In the genomic region with DNA sequence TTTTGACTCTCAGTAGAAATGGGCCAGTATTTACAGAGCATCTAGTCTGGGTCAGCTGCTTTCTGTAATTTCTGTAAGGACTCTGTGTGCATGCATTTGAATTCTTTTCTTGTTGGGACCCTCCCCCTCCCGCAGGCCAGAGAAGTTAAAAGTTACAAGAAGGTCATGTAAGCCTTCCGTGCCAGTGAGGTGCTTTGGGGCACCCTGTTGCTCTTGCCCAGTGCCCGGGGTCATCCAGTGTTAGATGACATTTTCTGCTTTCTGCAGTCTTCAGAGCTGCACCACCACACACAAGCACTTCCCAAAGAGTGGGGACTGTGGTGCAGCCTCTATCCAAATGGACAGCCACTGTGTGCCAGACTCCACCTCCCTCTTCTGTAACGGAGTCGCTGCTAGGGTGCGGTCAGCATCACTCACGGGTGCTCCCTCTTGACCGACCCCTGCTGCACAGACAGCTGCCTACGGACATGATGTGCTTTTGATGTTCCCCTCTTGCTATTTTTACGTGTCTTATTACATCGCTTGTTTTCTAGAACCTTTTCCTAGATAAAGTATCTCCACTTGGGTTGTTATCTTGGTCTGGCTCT, we compare ENCODE assay signal across 23 mouse cellular contexts. TPM values are rescaled to one million over a fixed set of nuclear protein-coding genes. Genes with fewer than 3 reads are reported as not detected.
DNase-seq lines count a peak whose midpoint lies in the region; ATAC-seq lines count a peak whose summit lies in the region.
"Had no signal": no experiment of that assay in that cellular context is flagged by ENCODE, and none has a peak within 500 bp of the region (broad histone marks: within the 10 kb centered on the region; RNA-seq: fewer than 3 reads in every experiment).

No protein-coding gene starts in this region.

- H3K36me3 ChIP-seq in heart, embryonic 12.5 days: peaks cover 62% of the 10 kb centered on the region
- H3K36me3 ChIP-seq in kidney, embryonic 15.5 days: peaks cover 80% of the 10 kb centered on the region
- H3K36me3 ChIP-seq in embryonic facial prominence, embryonic 10.5 days (replicated peaks): peaks cover 62% of the 10 kb centered on the region

- DNase-seq in heart, postnatal 10 days: no peak
- DNase-seq in kidney, postnatal 4 days: no peak
- DNase-seq in ES-CJ7 (ENCODE audit: low read depth, low spot score): peak; percentile 19
- DNase-seq in embryonic facial prominence, embryonic 10.5 days (ENCODE audit: low spot score): peak; percentile 32
- DNase-seq in frontal cortex, adult 2 months (ENCODE audit: extremely low spot score in 1 of 2, low spot score in 1 of 2): no peak
- DNase-seq: adrenal gland, postnatal 10 days; cerebellum, adult 9-10 months; gastrocnemius, postnatal 36 days; left cerebral cortex, postnatal 4 days; liver; lung, postnatal 10 days; right cerebral cortex, postnatal 25 days; thymus, adult 18-20 months; thymus, postnatal 4 days had no signal

- 32% methylated on average over 11 of the region's 11 CpGs for WGBS in heart, embryonic 12.5 days
- 71% methylated on average over 11 of the region's 11 CpGs for WGBS in kidney, embryonic 15.5 days
- WGBS in embryonic facial prominence, embryonic 10.5 days: 52% methylated on average over 11 of the region's 11 CpGs

- no peaks in the 10 kb centered on the region for H3K27me3 ChIP-seq in heart, embryonic 12.5 days (replicated peaks)
- H3K27me3 ChIP-seq in kidney, embryonic 15.5 days: no peaks in the 10 kb centered on the region
- no peaks in the 10 kb centered on the region for H3K27me3 ChIP-seq in embryonic facial prominence, embryonic 10.5 days (replicated peaks; ENCODE audit: low read depth, poor library complexity, severe bottlenecking)
- H3K27me3 ChIP-seq: CH12.LX; embryonic facial prominence, embryonic 12.5 days; forebrain, embryonic 15.5 days; hindbrain, embryonic 12.5 days; stomach, embryonic 15.5 days had no signal

- peak overlapping the region; percentile 25; the same call in 1 of the 2 replicates for H3K4me2 ChIP-seq in heart, embryonic 12.5 days
- H3K4me2 ChIP-seq in kidney, embryonic 15.5 days: no peak overlapping the region
- H3K4me2 ChIP-seq: embryonic facial prominence, embryonic 12.5 days; forebrain, embryonic 15.5 days; hindbrain, embryonic 12.5 days; stomach, embryonic 15.5 days had no signal

- H3K9ac ChIP-seq in heart, embryonic 12.5 days: no peak overlapping the region
- no peak overlapping the region for H3K9ac ChIP-seq in kidney, embryonic 15.5 days
- H3K9ac ChIP-seq: embryonic facial prominence, embryonic 12.5 days; forebrain, embryonic 15.5 days; hindbrain, embryonic 12.5 days; stomach, embryonic 15.5 days had no signal

- H3K4me1 ChIP-seq in heart, embryonic 12.5 days (replicated peaks): peaks cover 15% of the 10 kb centered on the region
- H3K4me1 ChIP-seq in kidney, embryonic 15.5 days: peaks cover 9% of the 10 kb centered on the region
- H3K4me1 ChIP-seq in embryonic facial prominence, embryonic 10.5 days: peaks cover 16% of the 10 kb centered on the region
- H3K4me1 ChIP-seq: embryonic facial prominence, embryonic 12.5 days; forebrain, embryonic 15.5 days; hindbrain, embryonic 12.5 days had no signal

- ATAC-seq in heart, embryonic 12.5 days (ENCODE audit: insufficient number of reproducible peaks, low FRiP score): no peak
- no peak for ATAC-seq in kidney, embryonic 15.5 days (replicated peaks; ENCODE audit: low FRiP score)
- ATAC-seq: activated CD4-positive, CD25-positive, alpha-beta regulatory T cell, adult 4 months; forebrain, embryonic 15.5 days; inflammation-experienced regulatory T-cells, adult 6 months had no signal

- intact Hi-C loops in heart, postnatal 10 days (cut with DNase I): no loop called here

- H3K9me3 ChIP-seq in heart, embryonic 12.5 days (replicated peaks): no peaks in the 10 kb centered on the region
- H3K9me3 ChIP-seq in kidney, embryonic 15.5 days (replicated peaks): no peaks in the 10 kb centered on the region
- H3K9me3 ChIP-seq in embryonic facial prominence, embryonic 10.5 days: no peaks in the 10 kb centered on the region
- H3K9me3 ChIP-seq: embryonic facial prominence, embryonic 12.5 days; forebrain, embryonic 15.5 days; hindbrain, embryonic 12.5 days; stomach, embryonic 15.5 days had no signal

- peak overlapping the region; percentile 20 for H3K27ac ChIP-seq in heart, embryonic 12.5 days (ENCODE audit: poor library complexity, severe bottlenecking)
- 0 out of 2 replicates have a peak overlapping the region, but pooled peaks have one; percentile 10 for H3K27ac ChIP-seq in kidney, embryonic 15.5 days
- H3K27ac ChIP-seq in embryonic facial prominence, embryonic 10.5 days (replicated peaks): peak overlapping the region; percentile 54; the same call in 1 of the 2 replicates
- H3K27ac ChIP-seq: embryonic facial prominence, embryonic 12.5 days; forebrain, embryonic 15.5 days; hindbrain, embryonic 12.5 days; stomach, embryonic 15.5 days had no signal

- H3K4me3 ChIP-seq in heart, embryonic 12.5 days: no peak overlapping the region
- H3K4me3 ChIP-seq in kidney, embryonic 15.5 days (replicated peaks): no peak overlapping the region
- H3K4me3 ChIP-seq in embryonic facial prominence, embryonic 10.5 days: no peak overlapping the region
- H3K4me3 ChIP-seq: embryonic facial prominence, embryonic 12.5 days; forebrain, embryonic 15.5 days; hindbrain, embryonic 12.5 days; stomach, embryonic 15.5 days had no signal

RNA-seq across cellular contexts. Expression of a gene that starts 16.4 kb away (rescaled TPM):
- polyA plus RNA-seq in heart, embryonic 12.5 days (2016; fragmentation: Nextera tagmentation; extraction: Ambion mirVana): 5.0 TPM in 2 replicates
- 1 to 10 TPM; 7.0 to 9.2 TPM for total RNA-seq in heart, postnatal 10 days (2021)
- polyA plus RNA-seq in kidney, embryonic 15.5 days (2015; fragmentation: Nextera tagmentation; extraction: Ambion mirVana): 21.4 and 24.7 TPM in 2 replicates
- 0.43 and 1.6 TPM in 2 replicates for polyA plus RNA-seq in embryonic facial prominence, embryonic 10.5 days (2016; fragmentation: Nextera tagmentation; extraction: Ambion mirVana)
- polyA plus RNA-seq in frontal cortex, adult 2 months (2012; rRNA removed): 9.6 and 11.4 TPM in 2 replicates
- total RNA-seq: CH12.LX had no signal
- polyA plus RNA-seq: activated CD4-positive, CD25-positive, alpha-beta regulatory T cell, adult 4 months; inflammation-experienced regulatory T-cells, adult 6 months had no signal

Comparison
In these comparisons a context has a peak if more than half of its experiments do, and no peak if none do; other contexts are left out.
1. DNase-seq: peak in ES-CJ7 (single experiment) and embryonic facial prominence, embryonic 10.5 days (single experiment); none in heart, postnatal 10 days (0 of 2), kidney, postnatal 4 days (0 of 2) and frontal cortex, adult 2 months (0 of 2).
2. Peak in every context shown above with its lines, with median percentiles within 50 percentile points of each other: H3K27ac ChIP-seq.